Mouse (Mus musculus): ENCODE data around the gene Ntmt1. TPM values are rescaled to one million over a fixed set of nuclear protein-coding genes. Genes with fewer than 3 reads are reported as not detected.

Ntmt1 gene
- polyA plus RNA-seq, 1 experiment: 14.6 TPM

DNA sequence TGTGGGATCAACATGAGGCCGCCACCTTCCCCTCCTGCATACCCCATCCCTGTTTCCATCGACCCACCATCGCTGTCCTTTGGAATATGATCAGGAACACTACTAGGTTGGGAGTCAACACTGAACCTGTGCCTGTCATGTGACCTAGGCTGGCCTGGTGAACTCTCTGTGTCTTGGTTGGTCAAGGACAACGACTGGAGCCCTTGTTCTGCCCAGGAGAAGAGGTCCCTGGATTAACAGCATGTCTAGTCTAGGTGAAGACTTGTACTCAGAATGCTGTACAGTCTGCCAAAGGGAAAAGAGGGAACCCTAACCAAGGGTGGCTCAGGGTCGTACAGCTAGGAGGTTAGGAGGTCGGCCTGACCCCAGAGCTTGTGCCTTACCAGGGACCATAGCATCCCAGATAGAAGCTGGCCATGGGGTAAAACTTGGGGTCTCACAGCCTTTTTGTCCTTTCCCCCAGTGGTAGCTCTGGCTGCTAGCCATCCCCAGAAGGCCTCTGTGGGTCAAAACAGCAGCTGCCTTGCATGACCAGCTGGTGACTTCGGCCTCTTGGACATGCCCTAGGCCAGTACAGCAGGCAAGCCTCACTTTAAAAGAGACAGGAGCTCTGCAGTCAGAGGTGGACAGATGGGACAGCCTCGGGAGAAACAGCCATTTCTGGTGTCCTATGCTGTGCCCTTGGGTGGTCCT, 34.2 kb upstream of the Ntmt1 start:
- Histone ChIP-seq H3K27ac (replicated peaks; ENCODE audit: low read depth, low read length) (peak overlapping the region; percentile 92), H3K4me3 (ENCODE audit: insufficient read depth, low read depth, low read length) (no peak overlapping the region), H3K4me1 (ENCODE audit: control insufficient read depth, insufficient read depth, insufficient read length, low read length) (peaks cover 14% of the 10 kb centered on the region)

DNA sequence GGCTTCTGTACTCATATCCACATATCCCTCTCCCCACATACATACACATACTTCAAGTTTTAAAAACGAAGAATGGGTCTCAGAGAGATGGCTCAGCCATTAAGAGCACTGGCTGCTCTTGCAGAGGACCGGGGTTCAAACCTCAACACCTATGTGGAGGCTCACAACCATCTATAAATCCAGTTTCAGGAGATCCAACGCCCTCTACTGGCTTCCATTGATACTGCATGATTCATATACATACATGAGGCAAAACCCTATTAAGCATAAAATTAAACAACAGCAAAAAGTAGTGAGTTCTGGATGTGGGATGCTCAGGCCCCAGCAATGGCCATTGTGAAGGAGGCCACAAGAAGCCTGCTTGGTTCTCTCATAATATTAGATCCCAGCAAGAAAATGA, 31.7 kb upstream of the Ntmt1 start:
- peaks cover 14% of the 10 kb centered on the region for H3K4me1 ChIP-seq (ENCODE audit: control insufficient read depth, insufficient read depth, insufficient read length, low read length)
- no peak overlapping the region for H3K4me3 ChIP-seq (ENCODE audit: insufficient read depth, low read depth, low read length)
- H3K27ac ChIP-seq (replicated peaks; ENCODE audit: low read depth, low read length): no peak overlapping the region

DNA sequence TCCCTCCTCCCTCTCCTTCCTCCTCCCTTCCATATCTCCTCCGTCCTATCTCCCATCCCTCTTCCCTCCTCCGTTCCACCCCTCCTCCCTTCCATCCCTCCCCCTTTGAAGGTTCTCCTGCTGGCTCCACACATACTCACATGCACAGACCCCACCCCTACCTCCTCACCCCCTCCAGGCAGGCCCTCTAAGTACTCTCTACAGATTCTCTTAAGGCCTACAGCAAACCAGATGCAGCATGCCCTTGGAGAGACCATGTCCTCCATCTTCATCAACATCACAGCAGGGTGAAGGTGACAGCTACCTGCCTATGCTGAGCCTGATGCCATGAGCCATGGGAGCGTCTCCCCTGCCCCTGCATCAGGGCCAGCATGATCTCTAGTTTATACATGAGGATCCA, 30.4 kb upstream of the Ntmt1 start:
- H3K4me3 ChIP-seq (ENCODE audit: insufficient read depth, low read depth, low read length): no peak overlapping the region
- no peak overlapping the region for H3K27ac ChIP-seq (replicated peaks; ENCODE audit: low read depth, low read length)
- H3K4me1 ChIP-seq (ENCODE audit: control insufficient read depth, insufficient read depth, insufficient read length, low read length): peaks cover 14% of the 10 kb centered on the region

DNA sequence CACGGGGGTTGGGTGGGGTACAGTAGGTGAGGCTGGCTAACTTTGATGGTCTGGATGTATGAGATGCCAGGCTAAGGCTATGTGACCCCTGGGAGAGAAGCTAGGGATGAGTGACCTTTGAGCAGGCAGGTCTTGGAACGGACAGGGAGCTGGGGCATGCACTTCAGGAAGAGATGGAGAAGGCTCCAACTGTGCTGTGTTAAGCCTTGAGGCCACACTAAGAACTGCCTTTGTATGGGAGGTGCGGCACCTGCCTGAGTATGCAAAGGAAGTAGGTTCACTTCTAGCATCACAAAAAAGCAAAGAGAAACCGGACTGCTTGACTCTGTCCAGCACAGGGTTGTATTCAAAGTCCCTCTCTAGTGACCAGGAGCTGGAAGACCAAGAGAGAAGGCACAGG, 29.4 kb upstream of the Ntmt1 start:
- peaks cover 13% of the 10 kb centered on the region for H3K4me1 ChIP-seq (ENCODE audit: control insufficient read depth, insufficient read depth, insufficient read length, low read length)
- no peak overlapping the region for H3K27ac ChIP-seq (replicated peaks; ENCODE audit: low read depth, low read length)
- H3K4me3 ChIP-seq (ENCODE audit: insufficient read depth, low read depth, low read length): no peak overlapping the region

DNA sequence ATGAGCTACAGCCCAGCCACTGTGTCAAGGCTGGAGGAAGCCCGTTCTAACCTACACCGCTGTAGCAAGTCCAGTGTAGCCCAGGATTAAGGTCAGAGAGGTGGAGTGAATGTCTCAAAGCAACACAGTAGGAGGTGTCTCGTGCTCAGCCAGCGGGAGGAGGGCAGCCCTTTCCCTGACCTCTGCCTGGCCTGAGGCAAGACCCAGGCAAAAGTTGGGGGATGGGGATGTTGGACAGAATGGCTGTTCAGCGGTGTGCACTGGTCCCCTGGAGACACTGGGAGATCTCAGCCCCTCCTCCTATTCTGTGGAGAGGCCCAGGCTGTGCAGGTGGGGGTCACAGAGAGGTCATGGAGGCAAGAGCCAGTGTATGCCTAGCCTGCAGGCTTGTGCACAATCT, 28.4 kb upstream of the Ntmt1 start:
- H3K27ac ChIP-seq (replicated peaks; ENCODE audit: low read depth, low read length): peak overlapping the region; percentile 7; the same call in 1 of the 2 replicates
- H3K4me3 ChIP-seq (ENCODE audit: insufficient read depth, low read depth, low read length): no peak overlapping the region
- H3K4me1 ChIP-seq (ENCODE audit: control insufficient read depth, insufficient read depth, insufficient read length, low read length): peaks cover 8% of the 10 kb centered on the region

DNA sequence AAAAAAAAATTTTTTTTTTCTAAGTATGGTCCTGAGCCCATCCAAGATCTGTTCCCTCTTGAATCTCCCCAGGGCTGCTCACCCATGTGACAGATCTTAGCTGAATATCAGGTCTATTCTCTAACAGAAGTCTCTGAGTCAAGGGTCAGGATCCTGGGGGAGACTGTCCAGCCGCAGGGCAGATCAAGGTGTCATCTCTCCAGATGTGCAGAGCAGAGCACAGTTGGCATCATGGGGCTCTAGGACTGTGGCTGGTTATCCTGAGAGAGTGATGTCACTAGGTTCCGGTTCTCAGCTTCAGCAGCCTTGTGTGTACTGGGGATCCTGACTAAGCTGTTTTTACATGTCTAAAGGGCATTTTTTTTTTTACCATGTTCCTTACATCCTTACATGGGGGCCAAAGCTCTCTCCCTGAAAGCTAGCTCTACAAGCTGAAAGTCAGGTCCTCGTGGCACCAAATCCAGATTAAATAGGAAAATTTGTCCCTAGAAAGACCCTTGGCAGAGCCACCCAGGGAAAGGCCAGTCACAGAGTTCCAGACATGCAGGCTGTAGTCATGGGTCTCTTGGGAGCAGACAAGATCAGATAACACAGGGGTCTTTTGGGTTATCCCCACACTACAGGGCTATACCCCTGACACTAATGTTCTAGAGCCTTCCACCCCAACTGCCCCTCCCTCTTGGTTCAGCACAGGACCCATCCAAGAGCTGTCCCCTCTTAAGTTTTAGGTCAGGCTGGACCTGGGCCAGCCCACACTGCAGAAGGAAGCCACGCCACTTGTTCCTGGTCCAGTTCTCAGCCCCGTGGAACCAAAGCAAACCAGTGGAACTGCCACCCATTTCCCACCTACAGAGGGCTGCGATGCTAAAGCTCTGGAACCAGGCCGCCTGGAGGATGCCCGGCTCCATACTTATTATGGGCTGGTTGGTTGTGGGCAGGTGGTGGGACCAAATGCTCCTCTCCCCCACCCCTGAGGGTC, 25.0 kb upstream of the Ntmt1 start:
- peak overlapping the region; percentile 67 for H3K27ac ChIP-seq (replicated peaks; ENCODE audit: low read depth, low read length)

DNA sequence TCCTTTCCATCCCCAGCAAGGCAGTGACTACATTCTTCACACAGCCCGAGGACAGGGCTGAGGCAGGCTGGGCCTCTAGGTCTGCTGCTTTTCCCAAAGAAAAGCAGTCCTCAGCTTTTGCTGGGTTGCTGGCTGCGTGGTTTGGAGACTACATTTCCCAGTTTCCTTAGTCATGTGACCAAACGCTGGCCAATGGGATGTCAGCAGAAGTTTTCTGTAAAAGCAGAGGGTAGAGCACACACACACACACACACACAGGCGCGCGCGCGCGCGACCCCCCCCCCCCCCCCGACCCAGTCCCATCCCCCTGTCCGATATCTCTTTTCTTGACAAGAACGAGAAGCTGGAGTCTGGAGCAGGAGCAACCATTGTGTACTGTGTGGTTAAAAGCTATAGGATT, 24.3 kb upstream of the Ntmt1 start:
- H3K4me3 ChIP-seq (ENCODE audit: insufficient read depth, low read depth, low read length): no peak overlapping the region
- peaks cover 8% of the 10 kb centered on the region for H3K4me1 ChIP-seq (ENCODE audit: control insufficient read depth, insufficient read depth, insufficient read length, low read length)
- H3K27ac ChIP-seq (replicated peaks; ENCODE audit: low read depth, low read length): peak overlapping the region; percentile 67

More for the DNA sequence above, 25.0 kb upstream of the Ntmt1 start:
- Histone ChIP-seq H3K4me1 (ENCODE audit: control insufficient read depth, insufficient read depth, insufficient read length, low read length) (peaks cover 8% of the 10 kb centered on the region), H3K4me3 (ENCODE audit: insufficient read depth, low read depth, low read length) (no peak overlapping the region)

DNA sequence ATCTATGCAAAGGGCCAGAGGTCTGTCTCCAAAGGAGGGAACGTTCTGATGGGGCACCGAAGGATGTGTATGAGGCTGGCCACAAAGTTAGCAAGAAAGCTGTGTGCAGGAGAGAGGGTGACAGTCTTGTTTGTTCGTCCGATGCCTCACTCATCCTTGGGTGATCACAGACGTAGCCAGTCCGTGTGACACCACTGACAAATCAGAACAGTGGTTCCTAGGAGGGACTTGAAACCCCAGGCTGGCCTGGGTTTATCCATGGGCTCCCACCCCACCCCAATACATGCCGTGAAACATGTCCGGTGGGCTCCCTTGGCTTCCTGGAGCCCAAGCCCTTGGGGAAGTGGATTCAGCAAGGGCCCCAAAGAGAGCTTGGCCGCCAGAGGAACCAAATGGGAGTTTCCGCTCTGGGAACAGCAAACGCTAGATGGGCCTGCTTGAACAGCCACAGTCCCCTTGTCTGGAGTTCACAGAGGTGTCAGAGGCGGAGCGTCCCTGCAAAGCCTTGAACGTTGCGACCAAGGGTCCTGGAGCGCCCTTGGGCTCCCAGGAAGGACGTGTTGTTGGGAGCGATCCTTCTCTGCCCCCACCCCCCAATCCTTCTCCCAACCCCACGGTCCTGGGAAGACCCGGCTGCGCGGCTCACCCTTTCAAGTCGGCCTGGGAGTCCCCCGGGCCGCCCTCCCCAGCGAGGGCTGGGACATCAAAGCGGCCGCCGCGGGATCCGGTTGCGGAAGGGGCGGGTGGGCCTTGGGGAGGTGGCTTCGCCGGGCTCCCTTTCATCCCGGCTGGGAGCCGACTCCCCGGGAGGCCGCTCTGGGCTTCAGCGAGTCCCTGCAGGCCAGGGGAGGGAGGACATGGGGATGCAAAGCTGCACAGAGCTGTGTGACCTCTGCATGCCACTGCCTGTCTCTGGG, 23.3 kb upstream of the Ntmt1 start:
- H3K4me3 ChIP-seq (ENCODE audit: insufficient read depth, low read depth, low read length): peak overlapping the region; percentile 31
- no peak overlapping the region for H3K27ac ChIP-seq (replicated peaks; ENCODE audit: low read depth, low read length)
- peaks cover 8% of the 10 kb centered on the region for H3K4me1 ChIP-seq (ENCODE audit: control insufficient read depth, insufficient read depth, insufficient read length, low read length)

DNA sequence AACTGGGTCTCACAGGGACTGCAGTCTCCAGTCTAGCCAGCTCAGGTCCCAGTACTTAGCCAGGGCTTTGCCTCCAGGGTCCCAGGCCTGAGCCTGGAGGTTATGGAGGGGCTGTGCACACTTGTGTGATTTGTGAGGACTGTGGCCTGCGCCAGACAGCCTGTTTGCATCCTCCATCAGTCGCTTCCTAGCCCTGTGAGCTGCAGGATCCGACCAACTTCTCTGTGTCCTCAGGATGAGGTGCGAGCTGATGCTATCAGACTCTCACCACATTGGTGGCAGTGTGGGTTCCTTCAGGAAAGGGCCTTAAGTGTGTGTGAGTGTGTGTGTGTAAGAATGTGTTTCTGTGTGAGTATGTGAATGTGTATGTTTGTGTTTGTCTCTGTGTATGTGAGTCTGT, 20.2 kb upstream of the Ntmt1 start:
- Histone ChIP-seq H3K27ac (replicated peaks; ENCODE audit: low read depth, low read length) (no peak overlapping the region), H3K4me3 (ENCODE audit: insufficient read depth, low read depth, low read length) (no peak overlapping the region), H3K4me1 (ENCODE audit: control insufficient read depth, insufficient read depth, insufficient read length, low read length) (peaks cover 8% of the 10 kb centered on the region)

DNA sequence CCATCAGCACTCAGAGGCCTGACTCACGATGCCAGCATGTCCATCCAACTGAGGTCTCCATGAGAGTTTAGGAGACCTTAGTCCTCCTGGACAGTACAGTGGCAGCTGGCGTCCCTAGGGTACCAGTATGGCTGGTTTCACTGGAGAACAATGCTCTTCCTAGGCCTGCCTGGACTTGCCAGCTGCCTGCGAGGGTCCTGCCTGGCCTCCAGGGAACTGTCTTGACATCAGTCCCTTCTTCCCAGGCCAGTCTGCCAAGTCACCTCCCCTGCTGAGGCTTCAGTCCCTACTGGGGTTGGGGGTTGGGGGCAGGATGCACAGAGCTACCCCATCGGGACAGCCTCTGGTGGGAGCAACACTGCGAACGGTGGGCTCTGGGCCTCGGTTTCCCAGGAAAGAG, 15.6 kb upstream of the Ntmt1 start:
- no peak overlapping the region for H3K27ac ChIP-seq (replicated peaks; ENCODE audit: low read depth, low read length)

DNA sequence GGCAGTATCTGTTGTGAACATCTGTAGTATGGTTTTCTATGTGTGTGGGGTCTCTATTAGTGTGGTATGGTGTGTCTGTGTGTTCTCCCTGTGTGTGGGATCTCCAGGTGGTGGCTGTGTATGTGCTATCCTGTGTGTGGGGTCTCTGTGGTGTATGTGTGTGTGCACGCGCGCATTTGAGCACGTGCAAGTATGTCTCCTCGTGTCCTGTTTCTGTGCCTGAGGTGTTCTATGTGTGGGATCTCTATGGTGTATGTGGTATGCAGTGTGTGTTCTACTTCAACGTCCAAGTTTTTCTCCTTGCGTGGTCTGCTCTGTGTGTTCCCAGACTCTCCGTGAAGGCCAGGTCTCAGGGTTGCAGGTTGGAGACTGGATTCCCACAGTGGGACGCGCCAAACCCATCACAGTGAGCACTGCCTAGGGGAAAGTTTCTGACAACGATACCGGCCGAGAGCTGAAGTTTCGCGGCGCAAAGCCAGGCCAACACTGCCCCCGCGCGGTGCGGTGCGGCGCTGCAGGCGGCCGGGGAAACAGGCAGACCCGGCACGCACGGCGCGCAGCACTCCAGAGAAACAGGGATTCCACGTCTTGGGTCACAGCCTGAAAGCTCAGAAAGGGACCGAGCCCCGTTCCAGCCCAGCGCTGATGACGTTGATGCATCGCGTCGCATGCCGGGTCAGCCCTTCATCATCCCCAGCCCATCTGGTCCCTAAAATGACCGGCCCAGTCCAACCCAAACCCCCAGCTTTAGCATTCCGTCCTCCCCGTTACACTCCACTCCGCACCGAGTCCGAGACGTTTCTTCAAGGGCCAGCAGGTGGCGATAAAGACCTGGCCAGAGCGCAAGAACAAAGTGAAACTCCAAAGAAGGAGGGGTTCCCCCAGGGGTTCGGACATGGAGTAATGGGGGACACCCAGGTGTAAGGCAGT, 13.2 kb upstream of the Ntmt1 start:
- peak overlapping the region; percentile 77 for H3K27ac ChIP-seq (replicated peaks; ENCODE audit: low read depth, low read length)
- H3K4me3 ChIP-seq (ENCODE audit: insufficient read depth, low read depth, low read length): peak overlapping the region; percentile 66

More for the DNA sequence above, 15.6 kb upstream of the Ntmt1 start:
- no peaks in the 10 kb centered on the region for H3K4me1 ChIP-seq (ENCODE audit: control insufficient read depth, insufficient read depth, insufficient read length, low read length)
- no peak overlapping the region for H3K4me3 ChIP-seq (ENCODE audit: insufficient read depth, low read depth, low read length)

DNA sequence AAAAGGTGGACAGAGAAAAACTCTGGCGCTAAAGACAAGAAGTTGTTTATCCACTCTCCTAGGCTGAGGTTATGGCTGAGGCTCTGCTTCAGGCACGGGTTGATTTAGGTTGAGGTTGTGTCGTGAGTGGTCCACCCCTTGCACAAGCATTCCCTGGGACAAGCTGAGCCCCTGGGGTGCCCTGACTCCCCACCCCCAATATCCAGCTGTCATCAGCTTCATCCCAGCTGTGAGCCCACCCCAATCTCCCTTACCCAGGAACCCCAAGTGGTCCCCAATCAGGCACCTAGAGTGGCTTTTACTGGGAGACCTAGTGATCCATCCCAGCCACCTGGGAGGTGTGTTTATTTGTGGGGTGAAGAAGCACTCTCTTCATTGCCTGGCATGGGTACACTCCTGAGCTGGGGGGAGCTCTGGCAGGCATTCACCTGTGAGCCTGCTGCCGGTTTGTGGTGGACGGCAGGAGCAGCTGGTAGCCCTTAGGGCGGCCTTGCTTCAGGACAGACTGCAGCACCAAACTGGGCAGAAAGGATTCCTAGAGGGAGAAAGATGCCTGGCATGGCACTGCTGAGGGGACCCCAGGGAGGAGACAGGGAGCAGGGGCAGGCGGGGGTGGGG, 12.2 kb upstream of the Ntmt1 start:
- Histone ChIP-seq H3K27ac (replicated peaks; ENCODE audit: low read depth, low read length) (no peak overlapping the region), H3K4me1 (ENCODE audit: control insufficient read depth, insufficient read depth, insufficient read length, low read length) (no peaks in the 10 kb centered on the region), H3K4me3 (ENCODE audit: insufficient read depth, low read depth, low read length) (no peak overlapping the region)

More for the DNA sequence above, 13.2 kb upstream of the Ntmt1 start:
- H3K4me1 ChIP-seq (ENCODE audit: control insufficient read depth, insufficient read depth, insufficient read length, low read length): no peaks in the 10 kb centered on the region

DNA sequence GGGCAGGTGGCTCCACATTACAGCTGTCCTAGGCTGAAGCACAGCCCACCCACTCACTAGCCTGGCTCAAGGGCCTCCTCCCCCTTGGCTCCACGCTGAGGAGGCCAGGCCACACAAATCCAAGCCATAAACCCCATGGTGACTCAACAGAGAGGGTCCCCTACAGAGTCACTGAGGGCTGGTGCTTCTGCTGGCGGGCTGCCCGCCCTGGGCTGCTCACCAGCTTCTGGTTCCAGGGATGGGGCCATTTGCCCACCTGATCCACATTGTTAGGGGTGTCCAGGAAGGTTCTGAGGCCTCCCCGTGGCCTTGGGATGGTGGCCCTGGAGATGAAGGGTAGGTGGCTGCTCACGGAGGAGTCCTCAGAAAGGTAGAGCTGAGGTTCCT, 11.7 kb upstream of the Ntmt1 start:
- no peak overlapping the region for H3K27ac ChIP-seq (replicated peaks; ENCODE audit: low read depth, low read length)
- no peaks in the 10 kb centered on the region for H3K4me1 ChIP-seq (ENCODE audit: control insufficient read depth, insufficient read depth, insufficient read length, low read length)

DNA sequence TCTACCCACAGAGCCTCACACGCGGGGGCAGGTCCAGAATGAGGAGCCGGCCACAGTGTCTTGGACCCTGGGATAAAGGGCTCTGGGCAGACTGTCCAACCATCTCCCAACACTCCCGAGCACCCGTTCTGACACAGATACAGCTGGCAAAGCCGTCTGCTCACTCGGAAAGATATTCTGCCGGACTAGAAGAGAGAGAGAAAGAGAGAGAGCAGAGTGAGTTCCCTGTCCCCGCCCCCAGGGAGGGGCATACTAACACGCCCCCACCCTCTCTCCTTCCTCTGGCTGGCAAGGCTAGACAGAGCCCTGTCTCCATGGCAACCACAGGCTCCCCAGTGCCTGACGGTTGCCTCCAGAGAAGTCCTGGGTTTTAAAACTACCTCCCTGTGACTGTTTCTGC, 11.2 kb upstream of the Ntmt1 start:
- no peaks in the 10 kb centered on the region for H3K4me1 ChIP-seq (ENCODE audit: control insufficient read depth, insufficient read depth, insufficient read length, low read length)
- H3K27ac ChIP-seq (replicated peaks; ENCODE audit: low read depth, low read length): no peak overlapping the region
- H3K4me3 ChIP-seq (ENCODE audit: insufficient read depth, low read depth, low read length): no peak overlapping the region

More for the DNA sequence above, 11.7 kb upstream of the Ntmt1 start:
- H3K4me3 ChIP-seq (ENCODE audit: insufficient read depth, low read depth, low read length): no peak overlapping the region
